Mouse (Mus musculus) forebrain, embryonic 12.5 days (tissue): ENCODE measurements around the gene Gm3558. TPM values are rescaled to one million over a fixed set of nuclear protein-coding genes. Genes with fewer than 3 reads are reported as not detected.
"Not testable (repeated sequence)": the region's sequence is repeated elsewhere in the genome, so short reads cannot be mapped to it uniquely, and the experiment has no call there.

Source experiments
- ATAC-seq: fragments of 200-750 bp; cut with Nextera tagmentation; 2 replicates; pipeline ENCODE4 v1.8.0; 2017; ENCODE audit warnings: moderate TSS enrichment; ENCODE audit not compliant: low FRiP score
- H3K27ac ChIP-seq: fragments of 300-500 bp; sonication (generic); 2 replicates; pipeline ENCODE4 v1.5.1; 2016; ENCODE audit warnings: mild to moderate bottlenecking
- H3K27me3 ChIP-seq: fragments of 300-500 bp; sonication (generic); 2 replicates; pipeline ENCODE4 v1.6.1; 2016; ENCODE audit warnings: mild to moderate bottlenecking
- H3K36me3 ChIP-seq: fragments of 300-500 bp; sonication (generic); replicated peaks from 2 replicates; pipeline ENCODE4 v1.6.1; 2016; ENCODE audit warnings: mild to moderate bottlenecking
- H3K4me1 ChIP-seq: fragments of 300-500 bp; sonication (generic); 2 replicates; pipeline ENCODE4 v1.6.1; 2016
- H3K4me2 ChIP-seq: fragments of 300-500 bp; sonication (generic); 2 replicates; pipeline ENCODE4 v1.6.1; 2016; ENCODE audit warnings: mild to moderate bottlenecking, moderate library complexity
- H3K4me3 ChIP-seq: fragments of 300-500 bp; sonication (generic); replicated peaks from 2 replicates; pipeline ENCODE4 v1.5.1; 2016; ENCODE audit warnings: mild to moderate bottlenecking
- H3K9ac ChIP-seq: fragments of 300-500 bp; sonication (generic); 2 replicates; pipeline ENCODE4 v1.6.1; 2016; ENCODE audit warnings: mild to moderate bottlenecking
- H3K9me3 ChIP-seq: fragments of 300-500 bp; sonication (generic); 2 replicates; pipeline ENCODE4 v1.6.1; 2016
- WGBS: fragments of 180-500 bp; shearing (Covaris S2); methylation state at CpG from one replicate; pipeline ENCODE4 v1.1.7; 2016; 5-methylcytosine and 5-hydroxymethylcytosine counted together
- polyA plus RNA-seq: library from polyadenylated mRNA; unstranded; fragments of >200 nt; fragmentation: Nextera tagmentation; extraction: Ambion mirVana; gene quantifications from 2 replicates; pipeline ENCODE4 v1.2.1, GENCODE M21; 2016

Gene Gm3558
- polyA plus RNA-seq, result 1.1 and 1.6 TPM in 2 replicates

DNA sequence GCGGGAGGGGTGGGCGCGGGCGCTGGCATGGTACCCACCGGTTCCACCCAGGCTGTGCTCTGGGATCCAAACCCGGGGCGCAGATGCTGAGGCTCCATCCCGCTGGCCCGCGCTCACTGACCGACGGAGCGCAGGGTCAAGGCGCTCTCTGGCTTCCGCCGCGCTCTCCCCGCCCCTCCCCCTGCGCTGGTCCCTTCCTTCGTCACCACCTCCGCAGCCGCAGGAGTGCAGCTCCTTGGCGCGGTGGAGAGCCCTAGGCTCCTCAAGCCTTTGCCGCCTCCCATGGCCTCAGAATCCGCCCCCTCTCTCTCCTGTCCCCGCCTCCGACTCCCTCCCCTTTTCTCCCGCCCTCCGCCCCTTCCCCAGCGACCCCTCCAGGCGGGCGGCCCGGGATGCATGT lies at the start of gene Gm3558:
Gene Gm3558 (minus strand): TSS at position 185 of the 400 bp plus-strand sequence.
- Histone ChIP-seq H3K4me2 (peak within 1 kb of the TSS; percentile 71), H3K9ac (peak within 1 kb of the TSS; percentile 55; the same call in 1 of the 2 replicates), H3K4me3 (peak within 1 kb of the TSS; percentile 46)
- no CpG with 5 or more reads among the region's 34 CpGs for WGBS
- not testable (repeated sequence) for H3K27ac ChIP-seq, H3K36me3 ChIP-seq, H3K4me1 ChIP-seq, H3K27me3 ChIP-seq, ATAC-seq, H3K9me3 ChIP-seq

DNA sequence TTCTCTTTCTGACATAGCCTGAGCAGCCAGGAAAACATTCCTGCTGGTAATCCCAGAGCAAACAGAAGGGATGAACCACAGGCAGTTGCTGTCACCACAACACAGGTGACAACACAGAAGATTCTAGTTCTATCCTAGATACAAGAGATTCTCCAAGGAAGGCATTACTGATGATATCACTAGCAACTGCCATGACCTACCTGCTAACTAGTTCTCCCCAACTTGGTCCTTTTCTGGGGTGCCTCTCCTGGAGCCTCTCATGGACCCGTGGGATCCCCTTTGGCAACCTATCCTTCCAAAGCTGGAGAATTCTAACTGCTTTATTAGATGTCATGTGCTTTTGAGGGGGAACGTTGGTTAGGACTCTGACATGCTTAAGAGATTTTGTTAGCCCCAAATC lies 27.1 kb upstream of the Gm3558 start, which contains the start of gene Gm10338:
Gene Gm10338 (minus strand): TSS at position 101 of the 400 bp plus-strand sequence.
- H3K9ac ChIP-seq, H3K27ac ChIP-seq, H3K4me3 ChIP-seq, ATAC-seq, H3K4me2 ChIP-seq, H3K27me3 ChIP-seq, H3K4me1 ChIP-seq, H3K36me3 ChIP-seq, H3K9me3 ChIP-seq: not testable (repeated sequence)
- WGBS, result no CpG with 5 or more reads among the region's 2 CpGs

- not testable (repeated sequence) for H3K9me3 ChIP-seq, H3K36me3 ChIP-seq, H3K4me1 ChIP-seq, H3K27me3 ChIP-seq, ATAC-seq, H3K27ac ChIP-seq
- H3K9ac ChIP-seq, result peak overlapping the region; percentile 55; the same call in 1 of the 2 replicates
- H3K4me2 ChIP-seq, result peak overlapping the region; percentile 71
- H3K4me3 ChIP-seq, result peak overlapping the region; percentile 46
- WGBS, result under 1% methylated on average over 23 of the region's 27 CpGs
These were observed 476 bp downstream of the Gm3558 start for GRCm38 (mm10) chr14:7567890-7568289.

DNA sequence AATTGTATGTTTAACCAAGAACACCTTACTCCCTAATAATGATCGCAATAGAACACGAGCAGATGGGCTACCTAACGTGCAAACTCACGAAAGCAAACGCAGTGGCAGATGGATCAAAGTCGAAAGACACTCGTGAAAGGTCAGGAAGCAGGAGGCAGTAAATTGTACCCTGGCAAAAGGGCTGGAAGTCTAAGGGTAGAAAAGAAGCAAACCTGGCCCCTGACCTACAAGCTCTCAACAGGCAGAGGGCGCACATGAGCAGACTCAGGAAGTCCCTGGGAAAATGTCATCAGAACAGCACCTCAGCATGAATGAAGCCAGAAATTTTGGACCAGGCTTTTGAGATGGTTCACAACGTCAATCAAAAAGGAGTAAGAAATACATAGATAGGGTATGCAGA lies 1.1 kb downstream of the Gm3558 start:
- H3K4me3 ChIP-seq, H3K27ac ChIP-seq, H3K4me2 ChIP-seq, H3K4me1 ChIP-seq, H3K9ac ChIP-seq, H3K27me3 ChIP-seq, H3K36me3 ChIP-seq, ATAC-seq, H3K9me3 ChIP-seq: not testable (repeated sequence)
- WGBS, result under 1% methylated on average over 6 of the region's 9 CpGs

Other genes starting within 250 kb of the Gm3558 start
- gene Gm5797, start 236.2 kb downstream of the Gm3558 start, polyA plus RNA-seq, result not detected in 2 replicates
- not detected in 2 replicates for gene Gm8374, start 203.4 kb downstream of the Gm3558 start, polyA plus RNA-seq
- not detected in 2 replicates for gene Gm3755, start 117.6 kb downstream of the Gm3558 start, polyA plus RNA-seq
- gene Gm3752, start 84.8 kb downstream of the Gm3558 start, polyA plus RNA-seq, result 2.9 and 5.8 TPM in 2 replicates
- gene Gm10338, start 27.0 kb upstream of the Gm3558 start, polyA plus RNA-seq, result not detected in 2 replicates
- not detected in 2 replicates for gene Gm10128, start 75.4 kb upstream of the Gm3558 start, polyA plus RNA-seq
- not detected in 2 replicates for gene Gm26661, start 223.0 kb upstream of the Gm3558 start, polyA plus RNA-seq
- gene Flnb, start 249.4 kb upstream of the Gm3558 start, polyA plus RNA-seq, result 21.3 and 22.9 TPM in 2 replicates